Mouse (Mus musculus) kidney, embryonic 16.5 days (tissue): ENCODE measurements around the gene Lrtm2. TPM values are rescaled to one million over a fixed set of nuclear protein-coding genes. Genes with fewer than 3 reads are reported as not detected.

Source experiments
- ATAC-seq: fragments of 200-750 bp; cut with Nextera tagmentation; 2 replicates; pipeline ENCODE4 v1.8.0; 2017; ENCODE audit warnings: moderate TSS enrichment; ENCODE audit not compliant: low FRiP score, low TSS enrichment
- H3K27ac ChIP-seq: fragments of 300-500 bp; sonication (generic); 2 replicates; pipeline ENCODE4 v1.5.1; 2014; ENCODE audit warnings: low read length
- H3K27me3 ChIP-seq: fragments of 300-500 bp; sonication (generic); 2 replicates; pipeline ENCODE4 v1.6.1; 2014; ENCODE audit warnings: low read length, control low read depth, mixed read lengths; ENCODE audit not compliant: insufficient read depth
- H3K36me3 ChIP-seq: fragments of 300-500 bp; sonication (generic); 2 replicates; pipeline ENCODE4 v1.6.1; 2014; ENCODE audit warnings: low read length, control low read depth, mixed read lengths; ENCODE audit not compliant: insufficient read depth
- H3K4me1 ChIP-seq: fragments of 300-500 bp; sonication (generic); 2 replicates; pipeline ENCODE4 v1.6.1; 2014; ENCODE audit warnings: low read length, control low read depth, mixed read lengths; ENCODE audit not compliant: insufficient read depth
- H3K4me2 ChIP-seq: fragments of 300-500 bp; sonication (generic); replicated peaks from 2 replicates; pipeline ENCODE4 v1.6.1; 2014; ENCODE audit warnings: low read depth, low read length
- H3K4me3 ChIP-seq: fragments of 300-500 bp; sonication (generic); 2 replicates; pipeline ENCODE4 v1.5.1; 2014; ENCODE audit warnings: mild to moderate bottlenecking, low read length
- H3K9ac ChIP-seq: fragments of 300-500 bp; sonication (generic); replicated peaks from 2 replicates; pipeline ENCODE4 v1.6.1; 2014; ENCODE audit warnings: low read length
- H3K9me3 ChIP-seq: fragments of 300-500 bp; sonication (generic); 2 replicates; pipeline ENCODE4 v1.6.1; 2016; ENCODE audit warnings: low read length, control low read depth
- WGBS: fragments of 180-500 bp; shearing (Covaris S2); extraction: QIAGEN DNeasy Blood & Tissue Kit; methylation state at CpG from one replicate; pipeline ENCODE4 v1.1.7; 2014; 5-methylcytosine and 5-hydroxymethylcytosine counted together
- polyA plus RNA-seq: library from polyadenylated mRNA; unstranded; fragments of >200 nt; fragmentation: Nextera tagmentation; extraction: Ambion mirVana; gene quantifications from 2 replicates; pipeline ENCODE4 v1.2.1, GENCODE M21; 2015

Gene Lrtm2
- polyA plus RNA-seq, 1 experiment from 2014 or later = 0.49 TPM

- WGBS = 47% methylated on average over 10 of the region's 11 CpGs
- Histone ChIP-seq H3K4me3 (no peak overlapping the region), H3K27ac (no peak overlapping the region), H3K9ac (no peak overlapping the region), H3K9me3 (no peaks in the 10 kb centered on the region), H3K27me3 (0 out of 2 replicates have a peak, but pooled peaks cover 4% of the 10 kb centered on the region), H3K4me2 (no peak overlapping the region), H3K4me1 (peaks cover 2% of the 10 kb centered on the region), H3K36me3 (no peaks in the 10 kb centered on the region)
- ATAC-seq = no peak
Measured at GRCm38 (mm10) chr6:119338121-119338912, 7.8 kb upstream of the Lrtm2 start.

- ATAC-seq = no peak
- Histone ChIP-seq H3K27ac (no peak overlapping the region), H3K36me3 (no peaks in the 10 kb centered on the region), H3K9me3 (no peaks in the 10 kb centered on the region), H3K4me1 (peaks cover 10% of the 10 kb centered on the region), H3K27me3 (0 out of 2 replicates have a peak, but pooled peaks cover 4% of the 10 kb centered on the region), H3K4me3 (no peak overlapping the region), H3K9ac (no peak overlapping the region), H3K4me2 (no peak overlapping the region)
- 74% methylated on average over 3 of the region's 3 CpGs for WGBS
Measured at GRCm38 (mm10) chr6:119337287-119337686, 6.7 kb upstream of the Lrtm2 start.

GRCm38 (mm10) chr6:119336124-119336523 lies 5.6 kb upstream of the Lrtm2 start:
- peaks cover 13% of the 10 kb centered on the region for H3K27me3 ChIP-seq
- no peak overlapping the region for H3K27ac ChIP-seq
- no peak overlapping the region for H3K4me3 ChIP-seq
- WGBS = 75% methylated on average over 7 of the region's 7 CpGs
- H3K4me1 ChIP-seq = peaks cover 10% of the 10 kb centered on the region
- H3K36me3 ChIP-seq = no peaks in the 10 kb centered on the region
- H3K9me3 ChIP-seq = no peaks in the 10 kb centered on the region
- ATAC-seq = no peak
- no peak overlapping the region for H3K9ac ChIP-seq
- no peak overlapping the region for H3K4me2 ChIP-seq

GRCm38 (mm10) chr6:119333831-119334230 lies 3.3 kb upstream of the Lrtm2 start:
- WGBS = 38% methylated on average over 3 of the region's 3 CpGs
- Histone ChIP-seq H3K9ac (no peak overlapping the region), H3K36me3 (no peaks in the 10 kb centered on the region), H3K4me3 (no peak overlapping the region), H3K27me3 (peaks cover 35% of the 10 kb centered on the region), H3K4me2 (no peak overlapping the region), H3K9me3 (no peaks in the 10 kb centered on the region), H3K27ac (no peak overlapping the region), H3K4me1 (peaks cover 29% of the 10 kb centered on the region)
- ATAC-seq = no peak

- WGBS = 3% methylated on average over 3 of the region's 3 CpGs
- Histone ChIP-seq H3K4me3 (no peak overlapping the region), H3K9me3 (no peaks in the 10 kb centered on the region), H3K4me1 (peaks cover 29% of the 10 kb centered on the region), H3K27ac (no peak overlapping the region), H3K36me3 (no peaks in the 10 kb centered on the region), H3K27me3 (peaks cover 42% of the 10 kb centered on the region), H3K4me2 (no peak overlapping the region), H3K9ac (no peak overlapping the region)
- ATAC-seq = peak; percentile 73; the same call in 1 of the 2 replicates
Measured at GRCm38 (mm10) chr6:119333202-119333601, 2.6 kb upstream of the Lrtm2 start.

GRCm38 (mm10) chr6:119332111-119332510 lies 1.5 kb upstream of the Lrtm2 start:
- H3K27ac ChIP-seq = no peak overlapping the region
- WGBS = 0% methylated on average over 1 of the region's 1 CpGs

GRCm38 (mm10) chr6:119329936-119330335 lies 630 bp downstream of the Lrtm2 start:
- peaks cover 29% of the 10 kb centered on the region for H3K4me1 ChIP-seq
- H3K4me3 ChIP-seq = no peak overlapping the region
- H3K27ac ChIP-seq = no peak overlapping the region
- H3K27me3 ChIP-seq = peaks cover 52% of the 10 kb centered on the region
- 10% methylated on average over 6 of the region's 6 CpGs for WGBS
- no peak overlapping the region for H3K9ac ChIP-seq
- H3K9me3 ChIP-seq = no peaks in the 10 kb centered on the region
- 0 out of 2 replicates have a peak overlapping the region, but pooled peaks have one; percentile 57 for H3K4me2 ChIP-seq
- H3K36me3 ChIP-seq = no peaks in the 10 kb centered on the region
- no peak for ATAC-seq

More at GRCm38 (mm10) chr6:119332111-119332510, 1.5 kb upstream of the Lrtm2 start:
- Histone ChIP-seq H3K4me3 (no peak overlapping the region), H3K9ac (no peak overlapping the region), H3K36me3 (no peaks in the 10 kb centered on the region), H3K4me2 (no peak overlapping the region), H3K9me3 (no peaks in the 10 kb centered on the region), H3K4me1 (peaks cover 29% of the 10 kb centered on the region), H3K27me3 (peaks cover 52% of the 10 kb centered on the region)
- no peak for ATAC-seq

- Histone ChIP-seq H3K4me3 (no peak overlapping the region), H3K4me1 (peaks cover 29% of the 10 kb centered on the region), H3K9me3 (no peaks in the 10 kb centered on the region), H3K36me3 (no peaks in the 10 kb centered on the region), H3K4me2 (0 out of 2 replicates have a peak overlapping the region, but pooled peaks have one; percentile 10), H3K27me3 (peaks cover 48% of the 10 kb centered on the region), H3K27ac (no peak overlapping the region), H3K9ac (no peak overlapping the region)
- WGBS = 4% methylated on average over 8 of the region's 8 CpGs
- peak; percentile 17; the same call in 1 of the 2 replicates for ATAC-seq
Measured at GRCm38 (mm10) chr6:119329215-119329714, 1.3 kb downstream of the Lrtm2 start.

- WGBS = 10% methylated on average over 11 of the region's 11 CpGs
- no peaks in the 10 kb centered on the region for H3K36me3 ChIP-seq
- peaks cover 48% of the 10 kb centered on the region for H3K27me3 ChIP-seq
- H3K9ac ChIP-seq = no peak overlapping the region
- peaks cover 29% of the 10 kb centered on the region for H3K4me1 ChIP-seq
- H3K4me2 ChIP-seq = no peak overlapping the region
- H3K9me3 ChIP-seq = no peaks in the 10 kb centered on the region
- no peak overlapping the region for H3K27ac ChIP-seq
- ATAC-seq = no peak
- no peak overlapping the region for H3K4me3 ChIP-seq
Measured at GRCm38 (mm10) chr6:119328521-119329115, 1.9 kb downstream of the Lrtm2 start.

- WGBS = 32% methylated on average over 7 of the region's 7 CpGs
- Histone ChIP-seq H3K36me3 (no peaks in the 10 kb centered on the region), H3K4me3 (no peak overlapping the region), H3K9ac (no peak overlapping the region), H3K27me3 (peaks cover 46% of the 10 kb centered on the region), H3K4me2 (no peak overlapping the region), H3K4me1 (peaks cover 19% of the 10 kb centered on the region), H3K9me3 (no peaks in the 10 kb centered on the region), H3K27ac (no peak overlapping the region)
- ATAC-seq = no peak
Measured at GRCm38 (mm10) chr6:119326541-119326940, 4.0 kb downstream of the Lrtm2 start.
